Mouse (Mus musculus) myocyte (in vitro differentiated cells): ENCODE measurements around the gene Hpn. TPM values are rescaled to one million over a fixed set of nuclear protein-coding genes. Genes with fewer than 3 reads are reported as not detected.

Source experiments
- H3K27me3 ChIP-seq: one replicate; pipeline ENCODE4 v1.6.1; 2011; ENCODE audit not compliant: control insufficient read depth, insufficient read depth, insufficient read length
- H3K36me3 ChIP-seq: one replicate; pipeline ENCODE4 v1.6.1; 2011; ENCODE audit not compliant: control insufficient read depth, insufficient read depth
- H3K4me2 ChIP-seq: one replicate; pipeline ENCODE4 v1.6.1; 2011; ENCODE audit warnings: low read depth, control low read depth
- H3K4me3 ChIP-seq: one replicate; pipeline ENCODE4 v1.5.1; 2011; ENCODE audit warnings: mild to moderate bottlenecking, control low read depth, moderate library complexity
- H3K79me2 ChIP-seq: one replicate; pipeline ENCODE4 v1.6.1; 2011; ENCODE audit not compliant: control insufficient read depth, insufficient read depth
- H3ac ChIP-seq: one replicate; pipeline ENCODE4 v1.6.1; 2011; ENCODE audit not compliant: control insufficient read depth, insufficient read length
- CEBPB ChIP-seq: IDR thresholded peaks from 2 replicates; pipeline ENCODE4 v1.6.1; 2011; ENCODE audit warnings: mild to moderate bottlenecking, moderate library complexity; ENCODE audit not compliant: poor library complexity, insufficient read depth, severe bottlenecking
- E2F4 ChIP-seq: IDR thresholded peaks from one replicate; pipeline ENCODE4 v1.6.1; 2011; ENCODE audit warnings: mild to moderate bottlenecking, control low read depth, moderate library complexity; ENCODE audit not compliant: insufficient read depth
- MAX ChIP-seq: IDR thresholded peaks from one replicate; pipeline ENCODE4 v1.6.1; 2011; ENCODE audit warnings: low read depth, mild to moderate bottlenecking, control low read depth
- MYOD1 ChIP-seq, 3 experiments: IDR thresholded peaks; one replicate each; pipeline ENCODE4 v1.6.1; 2011; ENCODE audit warnings: control low read depth in 2 of 3, low read depth in 2 of 3, mild to moderate bottlenecking in 2 of 3, moderate library complexity in 1 of 3; ENCODE audit not compliant: insufficient read length in 2 of 3, control insufficient read depth in 1 of 3
- MYOG ChIP-seq, 3 experiments: IDR thresholded peaks; one replicate each; pipeline ENCODE4 v1.6.1; 2011; ENCODE audit warnings: control low read depth in 2 of 3, low read depth in 2 of 3, mild to moderate bottlenecking in 2 of 3; ENCODE audit not compliant: insufficient read length in 2 of 3, control insufficient read depth in 1 of 3, insufficient read depth in 1 of 3
- POLR2A ChIP-seq: IDR thresholded peaks from one replicate; pipeline ENCODE4 v1.6.1; 2011; ENCODE audit warnings: low read depth, mild to moderate bottlenecking, control low read depth, moderate library complexity; ENCODE audit not compliant: insufficient read length
- POLR2AphosphoS2 ChIP-seq: IDR thresholded peaks from one replicate; pipeline ENCODE4 v1.6.1; 2011; ENCODE audit warnings: low read depth, control low read depth; ENCODE audit not compliant: insufficient read length
- REST ChIP-seq: IDR thresholded peaks from one replicate; pipeline ENCODE4 v1.6.1; 2011; ENCODE audit warnings: mild to moderate bottlenecking, control low read depth, moderate library complexity; ENCODE audit not compliant: insufficient read depth, insufficient read length
- SRF ChIP-seq: IDR thresholded peaks from one replicate; pipeline ENCODE4 v1.6.1; 2011; ENCODE audit warnings: low read depth; ENCODE audit not compliant: control insufficient read depth, insufficient read length
- TCF12 ChIP-seq: IDR thresholded peaks from one replicate; pipeline ENCODE4 v1.6.1; 2011; ENCODE audit warnings: mild to moderate bottlenecking, control low read depth; ENCODE audit not compliant: poor library complexity, insufficient read depth, severe bottlenecking
- TCF3 ChIP-seq: IDR thresholded peaks from one replicate; pipeline ENCODE4 v1.6.1; 2011; ENCODE audit warnings: low read depth, control low read depth; ENCODE audit not compliant: insufficient read length
- USF1 ChIP-seq: IDR thresholded peaks from one replicate; pipeline ENCODE4 v1.6.1; 2011; ENCODE audit warnings: low read depth, mild to moderate bottlenecking, control low read depth, moderate library complexity
- polyA plus RNA-seq: library from polyadenylated mRNA; unstranded; fragments of >200 nt; fragmentation: generic; extraction: Trizol; gene quantifications from one replicate; pipeline ENCODE4 v1.2.1, GENCODE M21; 2012; ENCODE audit warnings: missing spikeins

Gene Hpn
- polyA plus RNA-seq, 1 experiment = not detected

GRCm38 (mm10) chr7:31113800-31114199 lies 1.3 kb downstream of the Hpn start:
- TF ChIP-seq POLR2A = no peak
- no peak for TF ChIP-seq MYOG (IDR thresholded peaks at IDR 0.05; ENCODE audit: control insufficient read depth in 1 of 3, insufficient read depth in 1 of 3, insufficient read length in 2 of 3, low read depth in 2 of 3)
- no peak for TF ChIP-seq TCF3
- TF ChIP-seq MAX = no peak
- TF ChIP-seq E2F4 = no peak
- no peak for TF ChIP-seq REST
- no peak for TF ChIP-seq POLR2AphosphoS2
- TF ChIP-seq MYOD1 (IDR thresholded peaks at IDR 0.05; ENCODE audit: control insufficient read depth in 1 of 3, insufficient read length in 2 of 3, low read depth in 2 of 3) = no peak
- no peak for TF ChIP-seq USF1
- no peak for TF ChIP-seq TCF12
- TF ChIP-seq SRF = no peak
- Histone ChIP-seq H3ac (no peak overlapping the region), H3K79me2 (no peaks in the 10 kb centered on the region), H3K4me2 (no peak overlapping the region), H3K4me3 (no peak overlapping the region), H3K36me3 (no peaks in the 10 kb centered on the region), H3K27me3 (peaks cover 8% of the 10 kb centered on the region)

- H3K4me2 ChIP-seq = no peak overlapping the region
- no peaks in the 10 kb centered on the region for H3K36me3 ChIP-seq
- H3ac ChIP-seq = no peak overlapping the region
- H3K4me3 ChIP-seq = no peak overlapping the region
- TF ChIP-seq MAX (no peak), CEBPB (no peak), USF1 (no peak), E2F4 (no peak), SRF (no peak), POLR2A (no peak), MYOD1 (IDR thresholded peaks at IDR 0.05; ENCODE audit: control insufficient read depth in 1 of 3, insufficient read length in 2 of 3, low read depth in 2 of 3) (no peak)
- no peaks in the 10 kb centered on the region for H3K79me2 ChIP-seq
- H3K27me3 ChIP-seq = peaks cover 8% of the 10 kb centered on the region
These were observed 3.1 kb downstream of the Hpn start for GRCm38 (mm10) chr7:31112036-31112435.

DNA sequence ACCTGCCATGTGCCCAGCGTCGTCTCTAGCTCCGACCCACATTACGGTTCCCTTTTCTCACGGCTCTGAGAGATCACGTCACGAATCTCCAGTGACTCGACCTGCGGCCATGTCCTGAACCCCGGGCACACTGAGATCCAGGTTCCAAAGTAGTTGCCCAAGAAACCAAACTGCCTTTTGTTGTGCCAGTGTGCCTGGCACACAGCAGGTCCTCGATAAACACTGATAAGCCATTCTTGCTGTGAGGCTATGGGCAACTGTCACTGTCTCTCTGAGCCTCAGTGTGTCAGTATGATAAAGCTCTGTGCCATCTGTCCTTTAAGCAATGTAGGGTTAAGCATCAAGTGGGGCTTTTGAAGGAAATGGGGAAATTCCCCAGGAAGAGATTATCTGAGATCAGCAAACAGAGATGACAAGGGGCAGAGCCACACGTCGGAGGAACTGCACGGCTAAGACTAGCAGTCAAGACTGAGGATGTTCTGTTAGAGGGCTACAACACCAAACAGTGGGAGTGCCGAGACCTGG lies 4.2 kb downstream of the Hpn start:
- Histone ChIP-seq H3K79me2 (no peaks in the 10 kb centered on the region), H3K4me2 (no peak overlapping the region), H3K27me3 (peaks cover 8% of the 10 kb centered on the region), H3ac (no peak overlapping the region), H3K36me3 (no peaks in the 10 kb centered on the region), H3K4me3 (no peak overlapping the region)
- TF ChIP-seq MAX (no peak), E2F4 (no peak), TCF3 (no peak), MYOG (IDR thresholded peaks at IDR 0.05; ENCODE audit: control insufficient read depth in 1 of 3, insufficient read depth in 1 of 3, insufficient read length in 2 of 3, low read depth in 2 of 3) (no peak), REST (no peak), USF1 (no peak), TCF12 (no peak), POLR2A (no peak), CEBPB (no peak), POLR2AphosphoS2 (no peak), SRF (no peak), MYOD1 (IDR thresholded peaks at IDR 0.05; ENCODE audit: control insufficient read depth in 1 of 3, insufficient read length in 2 of 3, low read depth in 2 of 3) (no peak)

DNA sequence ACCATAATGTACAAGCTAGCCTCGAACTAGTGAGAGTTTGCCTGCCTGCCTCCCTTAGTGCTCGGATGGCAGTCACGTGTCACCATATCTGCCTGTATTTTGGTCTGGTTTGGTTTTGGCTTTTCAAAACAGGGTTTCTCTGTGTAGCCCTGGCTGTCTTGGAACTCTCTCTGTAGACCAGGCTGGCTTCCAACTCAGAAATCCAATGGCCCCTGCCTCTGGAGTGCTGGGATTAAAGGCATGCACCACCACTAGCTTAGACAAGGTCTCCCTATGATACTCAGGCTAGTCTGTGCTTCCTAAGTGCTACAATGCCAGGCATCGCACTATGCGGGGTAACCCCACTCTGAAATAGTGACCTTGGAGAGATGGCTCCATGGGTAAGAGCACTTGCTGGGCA lies 5.3 kb downstream of the Hpn start:
- Histone ChIP-seq H3ac (no peak overlapping the region), H3K27me3 (peaks cover 13% of the 10 kb centered on the region), H3K4me2 (no peak overlapping the region), H3K4me3 (no peak overlapping the region), H3K36me3 (no peaks in the 10 kb centered on the region), H3K79me2 (no peaks in the 10 kb centered on the region)
- no peak for TF ChIP-seq MYOG (IDR thresholded peaks at IDR 0.05; ENCODE audit: control insufficient read depth in 1 of 3, insufficient read depth in 1 of 3, insufficient read length in 2 of 3, low read depth in 2 of 3)
- TF ChIP-seq MAX = no peak
- no peak for TF ChIP-seq TCF12
- TF ChIP-seq POLR2A = no peak
- TF ChIP-seq TCF3 = no peak

- no peak overlapping the region for H3ac ChIP-seq
- TF ChIP-seq POLR2AphosphoS2 (no peak), SRF (no peak), MYOD1 (IDR thresholded peaks at IDR 0.05; ENCODE audit: control insufficient read depth in 1 of 3, insufficient read length in 2 of 3, low read depth in 2 of 3) (no peak)
- H3K4me3 ChIP-seq = no peak overlapping the region
- H3K27me3 ChIP-seq = peaks cover 18% of the 10 kb centered on the region
- no peaks in the 10 kb centered on the region for H3K36me3 ChIP-seq
- no peaks in the 10 kb centered on the region for H3K79me2 ChIP-seq
- H3K4me2 ChIP-seq = no peak overlapping the region
These were observed 6.0 kb downstream of the Hpn start for GRCm38 (mm10) chr7:31109091-31109490.
